Mouse (Mus musculus): ENCODE measurements at regions not wholly inside any gene's neighbourhood (a gene's known extent, or its start where the extent isn't known, plus 50 kb on each side); places are given as distances from the start of the nearest gene placed in this dataset.

DNA sequence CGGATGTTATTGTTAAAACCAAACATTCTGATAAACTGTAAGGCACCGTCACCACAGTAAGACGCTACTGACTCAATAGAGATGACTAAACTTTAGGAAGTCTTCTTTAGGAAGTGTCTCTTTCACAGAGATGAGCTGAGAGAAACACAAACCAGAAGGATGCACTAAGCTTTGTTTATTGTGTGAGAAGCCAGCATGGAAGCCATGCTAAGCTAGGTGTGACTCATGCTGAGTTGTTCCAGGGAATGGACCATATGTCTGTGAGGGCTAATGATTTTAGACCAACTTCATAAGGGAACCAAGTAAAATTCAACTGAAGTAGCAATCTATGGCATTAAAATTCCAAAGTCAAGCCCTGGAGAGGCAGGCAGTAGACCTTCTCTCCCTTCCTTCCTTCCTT is 364.2 kb downstream of the Rnf144b start:
- Histone ChIP-seq H3K27ac (no peak overlapping the region), H3K4me3 (ENCODE audit: insufficient read depth in 1 of 2, low read depth in 2 of 2, low read length in 2 of 2) (no peak overlapping the region), H3K27me3 (ENCODE audit: control insufficient read depth, insufficient read depth, low read length) (no peaks in the 10 kb centered on the region), H3K9me3 (ENCODE audit: control insufficient read depth, low read length) (no peaks in the 10 kb centered on the region), H3K36me3 (replicated peaks; ENCODE audit: control insufficient read depth, insufficient read depth, low read depth) (no peaks in the 10 kb centered on the region), H3K4me1 (replicated peaks; ENCODE audit: control insufficient read depth in 2 of 2, insufficient read depth in 2 of 2, low read length in 1 of 2) (no peaks in the 10 kb centered on the region), H3K4me2 (ENCODE audit: low read depth) (no peak overlapping the region), H3K9ac (replicated peaks) (no peak overlapping the region)
- TF ChIP-seq CTCF (IDR thresholded peaks at IDR 0.05; ENCODE audit: low read depth) (no peak), EP300 (IDR thresholded peaks at IDR 0.05; ENCODE audit: low read depth) (no peak)
- 63% methylated on average over 3 of the region's 3 CpGs for WGBS (ENCODE audit: insufficient replicate concordance)
- ATAC-seq (ENCODE audit: insufficient read depth) (no peak), DNase-seq (ENCODE audit: low read depth in 3 of 3, low spot score in 3 of 3) (no peak)

DNA sequence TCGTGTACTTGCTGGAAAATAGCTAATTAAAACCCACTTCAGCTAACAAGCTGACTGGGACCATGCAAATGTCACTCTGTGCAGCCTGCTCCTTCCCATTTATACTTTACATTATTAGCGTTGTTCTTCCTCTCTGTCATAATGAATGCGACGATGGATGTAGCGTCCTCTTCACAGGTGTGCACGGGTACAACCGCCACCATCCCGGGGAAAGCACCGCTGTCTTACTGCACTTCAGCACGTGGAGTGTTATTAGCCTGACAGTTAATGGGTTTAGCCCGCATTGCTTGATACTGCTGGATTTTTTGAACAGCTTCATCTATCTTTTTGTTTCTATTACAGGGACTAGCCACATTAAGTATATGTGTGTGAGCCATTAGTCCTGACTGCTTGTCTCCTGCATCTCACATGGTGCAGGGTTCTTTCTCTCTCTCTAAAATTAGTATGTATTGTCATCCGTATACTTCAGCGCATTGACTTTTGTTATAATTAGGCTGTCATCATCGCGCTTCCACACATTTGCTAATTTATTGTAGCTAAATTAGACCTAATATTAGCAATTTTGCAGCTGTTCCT is 383.0 kb downstream of the Rnf144b start:
- no peaks in the 10 kb centered on the region for H3K4me1 ChIP-seq (replicated peaks; ENCODE audit: control insufficient read depth in 2 of 2, insufficient read depth in 2 of 2, low read length in 1 of 2)
- no peak for DNase-seq (ENCODE audit: low read depth in 3 of 3, low spot score in 3 of 3)
- no peaks in the 10 kb centered on the region for H3K36me3 ChIP-seq (replicated peaks; ENCODE audit: control insufficient read depth, insufficient read depth, low read depth)
- WGBS (ENCODE audit: insufficient replicate concordance) = 74% methylated on average over 15 of the region's 15 CpGs
- H3K27ac ChIP-seq = no peak overlapping the region
- no peak overlapping the region for H3K4me3 ChIP-seq (ENCODE audit: insufficient read depth in 1 of 2, low read depth in 2 of 2, low read length in 2 of 2)
- H3K4me2 ChIP-seq (ENCODE audit: low read depth) = no peak overlapping the region
- H3K9me3 ChIP-seq (ENCODE audit: control insufficient read depth, low read length) = no peaks in the 10 kb centered on the region
- ATAC-seq (ENCODE audit: insufficient read depth) = no peak
- H3K27me3 ChIP-seq (ENCODE audit: control insufficient read depth, insufficient read depth, low read length) = no peaks in the 10 kb centered on the region
- TF ChIP-seq EP300 (IDR thresholded peaks at IDR 0.05; ENCODE audit: low read depth) (no peak), CTCF (IDR thresholded peaks at IDR 0.05; ENCODE audit: low read depth) (no peak)
- H3K9ac ChIP-seq (replicated peaks) = no peak overlapping the region

DNA sequence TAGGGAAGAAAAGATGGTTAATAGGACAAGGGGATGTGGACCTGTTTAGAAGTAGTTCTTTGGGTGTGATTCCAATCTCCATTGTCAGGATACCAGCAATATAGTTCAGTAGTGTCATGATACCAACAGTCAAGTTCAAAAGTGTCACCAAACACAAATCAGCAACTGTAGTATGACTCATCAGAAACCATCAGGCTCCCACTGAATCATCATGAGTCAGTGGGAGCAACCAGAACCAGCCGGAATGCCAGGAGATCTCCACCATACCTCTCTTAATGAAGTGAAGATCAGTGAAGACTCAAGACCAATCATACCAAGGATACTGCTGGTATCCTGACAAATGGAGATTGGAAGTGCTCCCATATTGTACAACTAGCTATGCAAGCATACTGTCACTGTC is 410.5 kb downstream of the Rnf144b start:
- Histone ChIP-seq H3K4me1 (replicated peaks; ENCODE audit: control insufficient read depth in 2 of 2, insufficient read depth in 2 of 2, low read length in 1 of 2) (no peaks in the 10 kb centered on the region), H3K27me3 (ENCODE audit: control insufficient read depth, insufficient read depth, low read length) (no peaks in the 10 kb centered on the region), H3K36me3 (replicated peaks; ENCODE audit: control insufficient read depth, insufficient read depth, low read depth) (no peaks in the 10 kb centered on the region), H3K4me3 (ENCODE audit: insufficient read depth in 1 of 2, low read depth in 2 of 2, low read length in 2 of 2) (no peak overlapping the region), H3K9me3 (ENCODE audit: control insufficient read depth, low read length) (no peaks in the 10 kb centered on the region), H3K9ac (replicated peaks) (no peak overlapping the region), H3K4me2 (ENCODE audit: low read depth) (no peak overlapping the region), H3K27ac (no peak overlapping the region)
- ATAC-seq (ENCODE audit: insufficient read depth) = no peak
- 50% methylated on average over 1 of the region's 1 CpGs for WGBS (ENCODE audit: insufficient replicate concordance)
- TF ChIP-seq EP300 (IDR thresholded peaks at IDR 0.05; ENCODE audit: low read depth) (no peak), CTCF (IDR thresholded peaks at IDR 0.05; ENCODE audit: low read depth) (no peak)
- DNase-seq (ENCODE audit: low read depth in 3 of 3, low spot score in 3 of 3) = no peak

DNA sequence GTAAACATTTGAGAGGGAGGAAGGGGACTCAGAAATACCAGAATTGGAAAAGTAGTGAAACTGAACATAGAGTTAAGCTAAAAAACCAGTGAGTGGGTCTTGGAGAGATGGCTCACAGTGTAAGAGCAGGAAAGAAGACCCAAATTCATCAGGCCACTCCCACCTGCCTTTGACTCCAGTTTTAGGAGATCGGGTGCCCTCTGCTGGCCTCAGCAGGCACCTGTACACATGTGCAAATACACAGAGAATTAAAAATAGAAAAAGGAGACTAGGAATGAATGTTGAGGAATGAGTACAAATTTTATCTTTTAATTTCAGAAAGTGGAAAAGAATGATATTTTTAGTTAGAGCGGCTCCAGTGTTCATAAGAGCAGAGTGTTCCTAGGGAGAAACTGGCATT is 414.7 kb downstream of the Rnf144b start:
- H3K4me2 ChIP-seq (ENCODE audit: low read depth) = no peak overlapping the region
- H3K4me3 ChIP-seq (ENCODE audit: insufficient read depth in 1 of 2, low read depth in 2 of 2, low read length in 2 of 2) = no peak overlapping the region
- H3K27me3 ChIP-seq (ENCODE audit: control insufficient read depth, insufficient read depth, low read length) = no peaks in the 10 kb centered on the region
- H3K9ac ChIP-seq (replicated peaks) = no peak overlapping the region
- ATAC-seq (ENCODE audit: insufficient read depth) (no peak), DNase-seq (ENCODE audit: low read depth in 3 of 3, low spot score in 3 of 3) (no peak)
- WGBS (ENCODE audit: insufficient replicate concordance) = 73% methylated on average over 2 of the region's 2 CpGs
- no peaks in the 10 kb centered on the region for H3K4me1 ChIP-seq (replicated peaks; ENCODE audit: control insufficient read depth in 2 of 2, insufficient read depth in 2 of 2, low read length in 1 of 2)
- H3K9me3 ChIP-seq (ENCODE audit: control insufficient read depth, low read length) = no peaks in the 10 kb centered on the region
- H3K27ac ChIP-seq = no peak overlapping the region
- no peaks in the 10 kb centered on the region for H3K36me3 ChIP-seq (replicated peaks; ENCODE audit: control insufficient read depth, insufficient read depth, low read depth)
- TF ChIP-seq CTCF (IDR thresholded peaks at IDR 0.05; ENCODE audit: low read depth) = no peak; the same call in 1 of the 2 replicates
- TF ChIP-seq EP300 (IDR thresholded peaks at IDR 0.05; ENCODE audit: low read depth) = no peak

DNA sequence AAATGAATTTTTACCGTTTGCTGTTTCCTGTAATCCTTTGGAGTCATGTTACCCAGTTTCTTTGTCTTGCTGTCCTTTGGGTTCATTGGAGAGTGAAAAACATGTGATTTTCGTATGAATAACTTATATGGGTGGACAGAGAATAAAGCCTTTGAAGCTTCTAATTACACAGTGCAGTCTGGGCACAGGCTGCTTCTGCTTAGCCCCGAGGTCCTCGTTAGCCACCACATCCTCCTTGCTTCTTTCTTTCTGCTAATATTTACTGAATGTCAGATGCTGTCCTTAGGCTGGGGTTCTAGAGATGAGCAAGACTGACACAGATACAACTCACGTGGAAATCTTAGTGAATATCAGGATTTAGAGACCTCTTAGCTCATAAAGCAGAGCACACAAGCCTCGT is 427.2 kb downstream of the Rnf144b start:
- Histone ChIP-seq H3K9me3 (ENCODE audit: control insufficient read depth, low read length) (no peaks in the 10 kb centered on the region), H3K4me2 (ENCODE audit: low read depth) (no peak overlapping the region), H3K4me3 (ENCODE audit: insufficient read depth in 1 of 2, low read depth in 2 of 2, low read length in 2 of 2) (no peak overlapping the region), H3K36me3 (replicated peaks; ENCODE audit: control insufficient read depth, insufficient read depth, low read depth) (no peaks in the 10 kb centered on the region), H3K4me1 (replicated peaks; ENCODE audit: control insufficient read depth in 2 of 2, insufficient read depth in 2 of 2, low read length in 1 of 2) (no peaks in the 10 kb centered on the region), H3K9ac (replicated peaks) (no peak overlapping the region), H3K27ac (no peak overlapping the region), H3K27me3 (ENCODE audit: control insufficient read depth, insufficient read depth, low read length) (no peaks in the 10 kb centered on the region)
- no peak for TF ChIP-seq CTCF (IDR thresholded peaks at IDR 0.05; ENCODE audit: low read depth)
- TF ChIP-seq EP300 (IDR thresholded peaks at IDR 0.05; ENCODE audit: low read depth) = no peak
- ATAC-seq (ENCODE audit: insufficient read depth) (no peak), DNase-seq (ENCODE audit: low read depth in 3 of 3, low spot score in 3 of 3) (no peak)
- 45% methylated on average over 6 of the region's 6 CpGs for WGBS (ENCODE audit: insufficient replicate concordance)
